Mouse (Mus musculus) thymus, postnatal 25 days (tissue): Measurements from ENCODE around the gene Naaladl1.

Experiments used
- DNase-seq: peaks from one replicate; pipeline ENCODE4 v3.0.0; 2022

The Naaladl1 gene

GRCm38 (mm10) chr19:6105586-6105985 lies at the start of gene Naaladl1:
Gene Naaladl1, plus strand, starts transcription at chr19:6105782.
- no peak for DNase-seq

- DNase-seq, result no peak
Measured at GRCm38 (mm10) chr19:6056696-6057095, 48.9 kb upstream of the Naaladl1 start.

- DNase-seq, result peak; percentile 99
Measured at GRCm38 (mm10) chr19:6057313-6058096, 48.1 kb upstream of the Naaladl1 start, which contains the start of the genes Mrpl49 and Fau. Gene Mrpl49, minus strand, starts transcription at chr19:6057785. Gene Fau, plus strand, starts transcription at chr19:6057844.

GRCm38 (mm10) chr19:6058513-6058912 lies 47.1 kb upstream of the Naaladl1 start:
- no peak for DNase-seq

- no peak for DNase-seq
Measured at GRCm38 (mm10) chr19:6058966-6059365, 46.6 kb upstream of the Naaladl1 start.

GRCm38 (mm10) chr19:6061021-6061533 lies 44.5 kb upstream of the Naaladl1 start, which contains the start of gene Znhit2:
Gene Znhit2, plus strand, starts transcription at chr19:6061192.
- peak; percentile 94 for DNase-seq

GRCm38 (mm10) chr19:6061641-6062302 lies 43.8 kb upstream of the Naaladl1 start:
- peak; percentile 72 for DNase-seq

- no peak for DNase-seq
Measured at GRCm38 (mm10) chr19:6062418-6062817, 43.2 kb upstream of the Naaladl1 start.

- DNase-seq, result no peak
Measured at GRCm38 (mm10) chr19:6063081-6063480, 42.5 kb upstream of the Naaladl1 start.

GRCm38 (mm10) chr19:6066571-6066970 lies 39.0 kb upstream of the Naaladl1 start:
- DNase-seq, result no peak

- peak; percentile 87 for DNase-seq
Measured at GRCm38 (mm10) chr19:6067011-6067723, 38.4 kb upstream of the Naaladl1 start.

GRCm38 (mm10) chr19:6067724-6068415 lies 37.7 kb upstream of the Naaladl1 start, which contains the start of gene Tm7sf2:
Gene Tm7sf2, minus strand, starts transcription at chr19:6068373.
- peak; percentile 87 for DNase-seq

- peak; percentile 54 for DNase-seq
Measured at GRCm38 (mm10) chr19:6068951-6069350, 36.6 kb upstream of the Naaladl1 start.

- DNase-seq, result no peak
Measured at GRCm38 (mm10) chr19:6069851-6070250, 35.7 kb upstream of the Naaladl1 start.

GRCm38 (mm10) chr19:6070571-6071250 lies 34.9 kb upstream of the Naaladl1 start:
- DNase-seq, result no peak

GRCm38 (mm10) chr19:6071261-6071660 lies 34.3 kb upstream of the Naaladl1 start:
- DNase-seq, result no peak

GRCm38 (mm10) chr19:6073889-6074288 lies 31.7 kb upstream of the Naaladl1 start:
- no peak for DNase-seq

GRCm38 (mm10) chr19:6076564-6077393 lies 28.8 kb upstream of the Naaladl1 start, which contains the start of gene Vps51:
Gene Vps51, minus strand, starts transcription at chr19:6077231.
- peak; percentile 88 for DNase-seq

GRCm38 (mm10) chr19:6079983-6080480 lies 25.6 kb upstream of the Naaladl1 start, which contains the start of gene Tmem262:
Gene Tmem262, plus strand, starts transcription at chr19:6080033.
- no peak for DNase-seq

GRCm38 (mm10) chr19:6082156-6082555 lies 23.4 kb upstream of the Naaladl1 start, which contains the start of gene Gm28374:
Gene Gm28374, minus strand, starts transcription at chr19:6082256.
- DNase-seq, result no peak
